Mouse (Mus musculus) heart, postnatal 0 days (tissue): Measurements from ENCODE around the gene Gm4969. TPM values are rescaled to one million over a fixed set of nuclear protein-coding genes. Genes with fewer than 3 reads are reported as not detected.

Experiments used
- ATAC-seq: fragments of 200-750 bp; cut with Nextera tagmentation; 2 replicates; pipeline ENCODE4 v1.8.0; 2017; ENCODE audit warnings: low read depth, moderate number of reproducible peaks, moderate library complexity; ENCODE audit not compliant: insufficient read depth
- DNase-seq: peaks from one replicate; pipeline ENCODE4 v3.0.0-alpha.2; 2016; ENCODE audit warnings: low spot score
- H3K27ac ChIP-seq: fragments of 300-500 bp; sonication (generic); 2 replicates; pipeline ENCODE4 v1.5.1; 2014; ENCODE audit warnings: low read depth, mild to moderate bottlenecking
- H3K27me3 ChIP-seq: fragments of 300-500 bp; sonication (generic); 2 replicates; pipeline ENCODE4 v1.6.1; 2014; ENCODE audit warnings: low read length, mixed read lengths; ENCODE audit not compliant: control insufficient read depth, insufficient read depth
- H3K36me3 ChIP-seq: fragments of 300-500 bp; sonication (generic); replicated peaks from 2 replicates; pipeline ENCODE4 v1.6.1; 2014; ENCODE audit warnings: low read length, mixed read lengths; ENCODE audit not compliant: control insufficient read depth, insufficient read depth
- H3K4me1 ChIP-seq: fragments of 300-500 bp; sonication (generic); 2 replicates; pipeline ENCODE4 v1.6.1; 2014; ENCODE audit warnings: antibody characterized with exemption; ENCODE audit not compliant: control insufficient read depth, insufficient read depth
- H3K4me2 ChIP-seq: fragments of 300-500 bp; sonication (generic); 2 replicates; pipeline ENCODE4 v1.6.1; 2014; ENCODE audit warnings: low read depth, mild to moderate bottlenecking, low read length, moderate library complexity
- H3K4me3 ChIP-seq: fragments of 300-500 bp; sonication (generic); 2 replicates; pipeline ENCODE4 v1.5.1; 2014; ENCODE audit warnings: low read depth, low read length
- H3K9ac ChIP-seq: fragments of 300-500 bp; sonication (generic); replicated peaks from 2 replicates; pipeline ENCODE4 v1.6.1; 2014; ENCODE audit warnings: low read depth, low read length, mixed read lengths
- H3K9me3 ChIP-seq: fragments of 300-500 bp; sonication (generic); replicated peaks from 2 replicates; pipeline ENCODE4 v1.6.1; 2016; ENCODE audit warnings: low read length; ENCODE audit not compliant: control insufficient read depth
- CTCF ChIP-seq: IDR thresholded peaks from 2 replicates; pipeline ENCODE4 v1.5.1; 2016; ENCODE audit warnings: antibody characterized with exemption, control low read depth, low read depth
- EP300 ChIP-seq: IDR thresholded peaks from 2 replicates; pipeline ENCODE4 v1.6.1; 2016; ENCODE audit warnings: antibody characterized with exemption, low read depth
- WGBS: fragments of 180-500 bp; shearing (Covaris S2); extraction: QIAGEN DNeasy Blood & Tissue Kit; methylation state at CpG from one replicate; pipeline ENCODE4 v1.1.7; 2014; 5-methylcytosine and 5-hydroxymethylcytosine counted together
- polyA plus RNA-seq: library from polyadenylated mRNA; unstranded; fragments of >200 nt; fragmentation: Nextera tagmentation; extraction: Ambion mirVana; gene quantifications from 2 replicates; pipeline ENCODE4 v1.2.1, GENCODE M21; 2015
- total RNA-seq: library from RNA; depleted of rRNA; stranded (reverse); fragments of >200 nt; gene quantifications from 2 replicates; pipeline ENCODE4 v1.2.3, GENCODE M21; 2014; ENCODE audit warnings: low replicate concordance

Gm4969 gene
- total and polyA plus RNA-seq, 2 experiments from 2014 or later: 0.38 to 0.69 TPM

DNA sequence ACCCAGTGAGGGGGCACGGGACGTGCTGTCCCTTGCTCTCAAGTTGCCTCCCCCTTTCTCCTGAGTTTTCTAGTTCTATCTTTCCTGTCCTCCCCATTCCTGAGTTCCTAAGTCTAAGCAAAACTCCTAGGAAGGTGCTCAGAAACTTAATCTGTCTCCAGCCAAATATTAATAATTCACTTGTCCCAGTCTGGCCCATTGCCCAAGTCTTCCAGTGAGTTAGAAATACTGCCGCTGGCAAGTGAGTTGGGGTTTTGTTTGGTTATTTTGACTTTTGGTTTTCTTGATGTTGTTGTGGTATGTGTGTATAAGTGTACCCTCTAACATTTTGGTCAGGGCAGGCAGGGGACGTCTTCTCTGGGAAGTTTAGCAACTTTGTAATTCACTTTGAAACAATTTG lies 3.5 kb upstream of the Gm4969 start:
- no peak overlapping the region for H3K27ac ChIP-seq
- TF ChIP-seq CTCF (no peak), EP300 (no peak)
- H3K4me1 ChIP-seq: peaks cover 8% of the 10 kb centered on the region; the same call in 1 of the 2 replicates
- no peak overlapping the region for H3K4me2 ChIP-seq
- no peaks in the 10 kb centered on the region for H3K36me3 ChIP-seq
- H3K27me3 ChIP-seq: no peaks in the 10 kb centered on the region
- H3K9ac ChIP-seq: no peak overlapping the region
- DNase-seq: no peak
- whole genome bisulfite sequencing: 85% methylated on average over 4 of the region's 4 CpGs
- ATAC-seq: no peak
- no peaks in the 10 kb centered on the region for H3K9me3 ChIP-seq
- H3K4me3 ChIP-seq: no peak overlapping the region

DNA sequence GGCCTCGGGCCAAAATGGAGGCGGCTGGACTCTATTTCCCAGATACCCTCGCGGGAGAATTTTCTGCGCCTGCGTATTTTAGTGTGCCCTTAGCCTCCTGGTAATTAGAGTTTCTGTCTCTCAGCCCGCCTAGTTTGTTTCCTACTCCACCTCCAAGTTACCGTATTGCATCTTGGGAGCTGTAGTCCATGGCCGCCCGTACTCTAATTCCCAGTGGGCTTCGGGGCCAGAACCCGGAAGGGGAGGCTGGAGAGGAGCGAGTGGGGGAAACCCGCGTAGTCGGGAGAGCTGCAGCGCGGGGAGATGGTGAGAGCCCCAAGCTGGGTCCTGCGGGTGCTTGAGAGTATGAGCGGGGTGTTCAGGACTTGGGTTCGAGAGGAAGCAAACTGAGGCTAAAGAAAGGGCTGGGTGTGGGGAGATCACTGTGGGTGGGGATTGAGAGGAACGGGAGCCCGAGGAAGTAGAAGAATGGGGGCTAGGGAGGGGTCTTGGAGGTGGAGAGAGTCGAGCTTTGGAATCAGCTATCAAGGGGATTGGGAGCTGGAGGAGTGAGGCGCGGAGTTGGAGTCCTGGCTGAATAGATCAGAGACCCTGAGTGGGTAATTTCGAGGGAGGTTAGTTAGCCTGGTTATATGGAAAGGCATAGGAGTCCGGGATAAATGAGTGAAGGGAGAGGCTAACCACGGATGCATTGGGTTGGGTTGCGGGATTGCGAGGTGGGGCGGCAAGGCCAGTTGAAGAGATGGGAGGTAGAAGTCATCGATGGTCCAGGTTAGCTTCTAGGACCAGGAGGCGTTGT lies 1.7 kb upstream of the Gm4969 start, which contains the start of gene Fbxo46:
Gene Fbxo46, plus strand, starts transcription at position 229 of the 799 bp plus-strand sequence.
- TF ChIP-seq EP300: no peak
- TF ChIP-seq CTCF: no peak
- H3K4me1 ChIP-seq: peaks cover 8% of the 10 kb centered on the region; the same call in 1 of the 2 replicates
- no peaks in the 10 kb centered on the region for H3K36me3 ChIP-seq
- DNase-seq (peak; percentile 99), ATAC-seq (peak; percentile 95)
- H3K27me3 ChIP-seq: no peaks in the 10 kb centered on the region
- H3K4me2 ChIP-seq: peak within 1 kb of the TSS; percentile 87
- peak within 1 kb of the TSS; percentile 81 for H3K9ac ChIP-seq
- peak within 1 kb of the TSS; percentile 13; the same call in 1 of the 2 replicates for H3K27ac ChIP-seq
- H3K4me3 ChIP-seq: peak within 1 kb of the TSS; percentile 76
- under 1% methylated on average over 34 of the region's 34 CpGs for WGBS
- H3K9me3 ChIP-seq: no peaks in the 10 kb centered on the region

DNA sequence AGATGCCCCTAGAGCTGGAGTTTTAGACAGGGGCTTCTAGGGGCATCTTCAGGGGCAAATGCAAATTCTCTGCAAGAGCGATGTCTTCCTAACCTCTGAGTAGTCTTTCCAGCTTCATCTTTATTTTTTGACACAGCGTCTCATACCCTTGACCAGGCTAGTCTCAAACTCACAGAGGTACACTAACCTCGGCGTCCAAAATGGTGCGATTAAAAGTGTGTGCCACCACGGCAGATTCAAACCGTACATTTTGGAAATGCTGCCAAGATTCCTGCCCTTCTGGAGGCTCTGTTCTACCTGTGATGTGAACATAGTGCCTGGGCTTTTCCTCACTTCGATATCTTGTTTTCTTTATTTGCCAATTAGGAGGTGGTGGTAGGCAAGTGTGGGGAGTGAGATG lies 915 bp upstream of the Gm4969 start:
- no peaks in the 10 kb centered on the region for H3K27me3 ChIP-seq
- H3K36me3 ChIP-seq: no peaks in the 10 kb centered on the region
- WGBS: 94% methylated on average over 8 of the region's 8 CpGs
- no peak overlapping the region for H3K9ac ChIP-seq
- TF ChIP-seq EP300: no peak
- TF ChIP-seq CTCF: no peak
- peaks cover 8% of the 10 kb centered on the region; the same call in 1 of the 2 replicates for H3K4me1 ChIP-seq
- H3K27ac ChIP-seq: no peak overlapping the region
- H3K4me3 ChIP-seq: no peak overlapping the region
- ATAC-seq: no peak
- no peak for DNase-seq
- H3K4me2 ChIP-seq: no peak overlapping the region
- H3K9me3 ChIP-seq: no peaks in the 10 kb centered on the region

DNA sequence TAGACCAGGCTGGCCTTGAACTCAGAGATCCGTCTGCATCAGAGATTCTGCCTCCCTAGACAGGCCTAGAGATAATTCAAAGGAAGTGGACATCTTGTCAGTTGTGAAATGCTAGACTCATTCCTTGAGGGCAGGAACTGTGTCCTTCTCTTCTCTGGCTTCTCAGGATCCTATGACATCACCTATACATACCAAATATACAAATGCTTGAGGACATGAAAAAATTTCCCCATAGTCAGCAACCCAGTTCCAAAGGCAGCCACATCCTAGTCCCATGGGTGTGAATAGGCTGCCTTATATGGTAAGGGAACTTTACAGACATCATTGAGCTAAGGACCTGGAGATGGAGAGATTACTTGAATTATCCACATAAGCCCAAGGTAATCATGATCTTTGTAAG lies 8.6 kb downstream of the Gm4969 start:
- Histone ChIP-seq H3K27me3 (no peaks in the 10 kb centered on the region), H3K9me3 (no peaks in the 10 kb centered on the region), H3K36me3 (no peaks in the 10 kb centered on the region), H3K4me3 (no peak overlapping the region), H3K4me2 (no peak overlapping the region), H3K4me1 (peaks cover 7% of the 10 kb centered on the region; the same call in 1 of the 2 replicates), H3K27ac (no peak overlapping the region), H3K9ac (no peak overlapping the region)
- ATAC-seq (no peak), DNase-seq (no peak)
- 89% methylated on average over 1 of the region's 1 CpGs for WGBS
- TF ChIP-seq CTCF: no peak

DNA sequence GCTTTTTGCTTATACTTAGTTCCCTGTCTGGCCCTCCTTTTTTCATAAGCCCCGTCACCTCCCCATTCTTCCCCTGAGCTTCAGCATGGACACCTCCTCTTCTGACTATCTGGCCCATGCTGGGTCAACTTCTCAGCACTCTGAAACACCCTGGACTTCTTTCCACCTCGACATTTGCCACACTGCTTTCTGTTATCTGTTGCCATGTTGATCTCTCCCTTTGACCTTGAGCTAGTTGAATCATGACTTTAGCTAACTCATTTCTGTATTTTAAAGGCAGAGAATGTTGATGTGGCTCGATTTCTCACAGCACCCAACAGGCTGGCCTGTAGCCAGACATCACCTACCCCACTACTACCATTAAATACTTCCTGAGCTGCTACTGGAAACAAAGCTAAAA lies 10.7 kb downstream of the Gm4969 start:
- WGBS: 41% methylated on average over 3 of the region's 3 CpGs
- DNase-seq (no peak), ATAC-seq (no peak)
- Histone ChIP-seq H3K4me2 (no peak overlapping the region), H3K27me3 (no peaks in the 10 kb centered on the region), H3K9ac (no peak overlapping the region), H3K27ac (no peak overlapping the region), H3K36me3 (no peaks in the 10 kb centered on the region), H3K4me3 (no peak overlapping the region), H3K9me3 (no peaks in the 10 kb centered on the region), H3K4me1 (peaks cover 7% of the 10 kb centered on the region; the same call in 1 of the 2 replicates)
- no peak for TF ChIP-seq CTCF
- no peak for TF ChIP-seq EP300
